20 mouse cellular contexts compared by ENCODE assay signal in the genomic region with DNA sequence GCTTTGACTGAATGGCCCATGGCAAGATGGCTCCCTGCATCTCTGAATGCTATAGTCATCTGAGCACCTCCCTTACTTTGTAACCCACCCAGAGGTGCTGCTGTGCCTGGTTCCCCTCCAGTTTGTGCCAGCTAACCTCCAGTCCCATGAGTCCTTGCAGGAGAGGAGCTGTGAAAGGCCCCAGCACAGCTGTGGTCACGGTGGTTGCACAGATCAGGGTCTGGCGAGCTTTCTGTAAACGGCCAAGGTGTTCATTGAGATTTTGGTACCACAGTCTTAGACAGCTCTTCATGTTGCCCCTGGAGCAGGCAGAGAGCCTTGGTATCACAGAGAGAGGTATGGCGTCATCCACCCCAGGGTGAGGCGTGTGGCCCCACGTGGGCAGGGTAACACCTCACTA.
"Had no signal": no experiment of that assay in that cellular context is flagged by ENCODE, and none has a peak within 500 bp of the region (broad histone marks: within the 10 kb centered on the region; RNA-seq: fewer than 3 reads in every experiment).

No protein-coding gene starts in this region.

- H3K4me3 ChIP-seq: liver, embryonic 15.5 days; midbrain, embryonic 10.5 days; midbrain, embryonic 12.5 days; myocyte; neural tube, embryonic 13.5 days; neural tube, embryonic 15.5 days; stomach, embryonic 15.5 days had no signal

- H3K4me2 ChIP-seq: liver, embryonic 15.5 days; lung, embryonic 14.5 days; midbrain, embryonic 12.5 days; neural tube, embryonic 13.5 days; neural tube, embryonic 15.5 days; stomach, embryonic 15.5 days had no signal

- H3K27ac ChIP-seq: liver, embryonic 15.5 days; midbrain, embryonic 10.5 days; midbrain, embryonic 12.5 days; neural tube, embryonic 13.5 days; neural tube, embryonic 15.5 days; stomach, embryonic 15.5 days; stomach, postnatal 0 days had no signal

- DNase-seq: lung, adult 18-20 months; lung, embryonic 14.5 days; lung, postnatal 10 days; lung, postnatal 4 days; midbrain, embryonic 14.5 days; retina, postnatal 1 day; right cerebral cortex, adult 18-20 months; right cerebral cortex, postnatal 25 days; spleen, adult 18-20 months; thymus, adult 2 months; thymus, postnatal 25 days; thymus, postnatal 4 days had no signal

- H3K4me1 ChIP-seq: liver, embryonic 15.5 days had no signal

- H3K27me3 ChIP-seq: liver, embryonic 15.5 days; neural tube, embryonic 15.5 days; stomach, embryonic 15.5 days had no signal

- H3K9me3 ChIP-seq: liver, embryonic 15.5 days; midbrain, embryonic 10.5 days; midbrain, embryonic 12.5 days; neural tube, embryonic 13.5 days; neural tube, embryonic 15.5 days; stomach, embryonic 15.5 days had no signal

- H3K9ac ChIP-seq: liver, embryonic 15.5 days; lung, embryonic 14.5 days; midbrain, embryonic 12.5 days; neural tube, embryonic 13.5 days; neural tube, embryonic 15.5 days; stomach, embryonic 15.5 days had no signal
